Mouse (Mus musculus): Measurements from ENCODE around the gene Golm1. TPM values are rescaled to one million over a fixed set of nuclear protein-coding genes. Genes with fewer than 3 reads are reported as not detected.

Gene Golm1
- polyA plus RNA-seq, 1 experiment: not detected

DNA sequence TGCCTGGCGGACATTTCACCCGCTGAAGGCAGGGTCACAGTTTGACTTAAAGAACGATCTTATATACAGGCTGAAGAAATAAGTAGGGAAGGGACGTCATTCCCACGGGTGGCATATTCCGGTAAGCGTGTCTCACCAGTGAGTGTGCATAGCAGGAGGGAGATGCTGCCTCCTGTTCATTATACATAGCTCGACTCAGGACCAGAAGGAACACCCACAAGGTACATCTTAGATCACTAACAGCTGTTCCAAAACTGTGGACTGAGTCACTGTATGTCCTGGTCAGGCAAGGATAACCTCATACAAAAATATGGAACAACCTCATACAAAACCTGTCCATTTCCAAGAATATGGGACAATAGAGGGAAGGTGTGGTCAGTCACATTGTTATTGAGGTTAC lies 23.5 kb upstream of the Golm1 start:
- TF ChIP-seq CTCF (IDR thresholded peaks at IDR 0.05; ENCODE audit: insufficient read depth, low read depth, low read length) (no peak), POLR2A (IDR thresholded peaks at IDR 0.05; ENCODE audit: insufficient read depth, low read depth, low read length) (no peak)
- no peak overlapping the region for H3K4me3 ChIP-seq (ENCODE audit: insufficient read depth, low read depth, low read length)
- H3K27ac ChIP-seq (ENCODE audit: insufficient read depth, low read depth, low read length): no peak overlapping the region
- 85% methylated on average over 8 of the region's 8 CpGs for WGBS
- no peaks in the 10 kb centered on the region for H3K4me1 ChIP-seq (ENCODE audit: control insufficient read depth, insufficient read depth, low read length)

DNA sequence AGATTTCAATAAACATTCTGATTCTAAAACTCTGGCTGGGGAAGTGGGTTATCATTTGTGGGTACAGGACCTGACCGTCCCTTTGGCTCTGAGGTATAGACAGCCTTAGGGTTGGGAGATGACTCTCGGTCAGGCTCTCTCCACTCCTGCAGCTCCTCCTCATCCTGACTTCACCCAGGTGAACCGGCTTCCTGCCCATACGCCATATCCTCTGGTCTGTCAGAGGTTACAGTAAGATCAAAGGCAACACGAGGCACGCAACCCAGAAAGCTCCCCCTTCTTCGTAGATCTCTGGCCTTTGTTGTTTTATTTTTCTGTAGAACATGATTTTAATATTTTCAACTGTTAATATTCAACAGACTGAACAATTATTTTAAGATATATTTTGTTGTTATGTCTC lies 20.2 kb upstream of the Golm1 start:
- H3K4me1 ChIP-seq (ENCODE audit: control insufficient read depth, insufficient read depth, low read length): no peaks in the 10 kb centered on the region
- TF ChIP-seq CTCF (IDR thresholded peaks at IDR 0.05; ENCODE audit: insufficient read depth, low read depth, low read length) (no peak), POLR2A (IDR thresholded peaks at IDR 0.05; ENCODE audit: insufficient read depth, low read depth, low read length) (no peak)
- H3K4me3 ChIP-seq (ENCODE audit: insufficient read depth, low read depth, low read length): no peak overlapping the region
- no peak overlapping the region for H3K27ac ChIP-seq (ENCODE audit: insufficient read depth, low read depth, low read length)
- 95% methylated on average over 7 of the region's 7 CpGs for WGBS

DNA sequence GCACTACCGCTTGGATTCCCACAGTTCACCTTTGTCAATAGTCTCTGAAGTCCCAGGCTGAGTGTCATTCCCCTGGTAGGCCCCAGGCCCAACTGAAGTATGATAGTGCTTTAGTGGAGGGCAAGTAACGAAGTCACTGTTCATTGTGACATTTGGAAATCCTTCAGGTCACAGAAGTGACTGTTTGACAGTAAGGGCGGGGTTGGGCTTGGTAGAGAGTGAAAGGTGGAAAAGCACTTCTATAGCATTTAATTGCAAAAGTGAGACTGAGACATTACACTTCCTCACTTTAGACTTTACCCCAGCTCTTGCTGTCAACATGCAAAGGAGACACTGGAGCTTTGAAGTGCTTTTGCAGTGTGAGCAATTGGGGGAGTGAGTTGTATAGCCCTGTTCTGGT lies 18.4 kb upstream of the Golm1 start, which contains the start of gene 4921517D22Rik:
4921517D22Rik (minus strand) TSS at position 101 of the 400 bp plus-strand sequence.
- TF ChIP-seq POLR2A (IDR thresholded peaks at IDR 0.05; ENCODE audit: insufficient read depth, low read depth, low read length): no peak
- no peak for TF ChIP-seq CTCF (IDR thresholded peaks at IDR 0.05; ENCODE audit: insufficient read depth, low read depth, low read length)
- WGBS: 94% methylated on average over 3 of the region's 3 CpGs

DNA sequence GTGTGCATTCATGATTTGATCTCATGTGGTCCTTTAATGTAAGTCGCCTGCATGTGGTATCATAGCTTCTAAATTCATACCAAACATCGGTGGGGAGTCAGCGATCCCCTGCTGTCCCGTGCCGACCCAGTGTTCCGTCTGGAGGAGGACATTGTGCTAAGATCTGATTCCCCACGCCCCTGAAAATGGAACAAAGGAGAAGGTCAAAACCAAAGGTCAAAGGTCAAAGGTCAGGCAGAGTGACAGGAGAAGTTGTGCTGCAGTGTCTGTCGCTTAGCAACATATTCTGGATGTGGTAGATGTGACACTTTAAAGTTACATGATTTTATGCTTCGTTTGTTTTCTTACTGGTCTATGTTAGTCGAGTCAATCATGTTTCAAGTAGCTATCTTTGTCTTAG lies 15.9 kb upstream of the Golm1 start:
- no peak overlapping the region for H3K4me3 ChIP-seq (ENCODE audit: insufficient read depth, low read depth, low read length)
- H3K4me1 ChIP-seq (ENCODE audit: control insufficient read depth, insufficient read depth, low read length): no peaks in the 10 kb centered on the region
- no peak overlapping the region for H3K27ac ChIP-seq (ENCODE audit: insufficient read depth, low read depth, low read length)
- TF ChIP-seq POLR2A (IDR thresholded peaks at IDR 0.05; ENCODE audit: insufficient read depth, low read depth, low read length) (no peak), CTCF (IDR thresholded peaks at IDR 0.05; ENCODE audit: insufficient read depth, low read depth, low read length) (no peak)
- WGBS: 55% methylated on average over 10 of the region's 10 CpGs

More for the DNA sequence above, 18.4 kb upstream of the Golm1 start, which contains the start of gene 4921517D22Rik:
- Histone ChIP-seq H3K27ac (ENCODE audit: insufficient read depth, low read depth, low read length) (no peak within 1 kb of the TSS), H3K4me3 (ENCODE audit: insufficient read depth, low read depth, low read length) (no peak within 1 kb of the TSS), H3K4me1 (ENCODE audit: control insufficient read depth, insufficient read depth, low read length) (no peaks in the 10 kb centered on the region)

DNA sequence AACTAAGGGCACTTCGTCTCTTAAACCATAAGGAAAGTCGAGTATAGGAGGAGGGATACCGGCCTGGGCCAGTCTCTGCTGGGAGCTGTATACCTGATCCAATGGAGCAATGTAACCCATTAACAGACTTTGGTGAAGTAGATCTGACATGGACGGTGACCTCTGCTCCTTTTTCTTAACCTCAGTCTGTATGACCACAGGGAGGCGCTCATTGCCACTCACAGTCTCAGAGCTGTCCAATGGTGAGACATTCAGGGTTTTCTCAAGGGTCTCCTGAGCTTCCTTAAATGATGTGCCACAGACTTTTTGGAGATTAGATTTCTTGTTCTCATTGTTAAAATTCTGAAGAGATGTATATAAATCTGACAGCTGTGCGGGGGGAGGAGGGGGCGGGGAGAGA lies 15.0 kb upstream of the Golm1 start:
- no peak for TF ChIP-seq POLR2A (IDR thresholded peaks at IDR 0.05; ENCODE audit: insufficient read depth, low read depth, low read length)
- no peaks in the 10 kb centered on the region for H3K4me1 ChIP-seq (ENCODE audit: control insufficient read depth, insufficient read depth, low read length)
- no peak overlapping the region for H3K27ac ChIP-seq (ENCODE audit: insufficient read depth, low read depth, low read length)
- WGBS: 83% methylated on average over 7 of the region's 7 CpGs
- no peak overlapping the region for H3K4me3 ChIP-seq (ENCODE audit: insufficient read depth, low read depth, low read length)

DNA sequence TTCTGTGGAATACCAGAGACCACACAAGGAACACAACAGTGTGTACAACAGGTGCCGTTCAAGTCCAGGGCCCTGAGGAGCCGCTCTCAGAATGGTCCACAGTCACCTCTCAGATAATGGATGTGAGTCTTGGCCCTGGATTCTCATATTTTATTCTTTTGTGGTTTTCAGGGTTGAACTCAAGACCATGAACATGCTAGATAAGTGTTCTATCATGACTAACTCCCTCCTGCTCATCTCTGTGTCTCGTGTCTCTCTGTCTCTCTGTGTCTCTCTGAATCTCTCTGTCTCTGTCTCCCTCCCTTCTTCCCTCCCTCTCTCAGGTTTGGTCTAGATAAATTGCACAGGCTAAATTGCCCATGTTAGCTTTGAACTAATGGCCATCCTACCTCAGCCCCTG lies 14.2 kb upstream of the Golm1 start:
- WGBS: 94% methylated on average over 3 of the region's 3 CpGs
- H3K4me3 ChIP-seq (ENCODE audit: insufficient read depth, low read depth, low read length): no peak overlapping the region
- no peaks in the 10 kb centered on the region for H3K4me1 ChIP-seq (ENCODE audit: control insufficient read depth, insufficient read depth, low read length)
- TF ChIP-seq CTCF (IDR thresholded peaks at IDR 0.05; ENCODE audit: insufficient read depth, low read depth, low read length) (no peak), POLR2A (IDR thresholded peaks at IDR 0.05; ENCODE audit: insufficient read depth, low read depth, low read length) (no peak)
- no peak overlapping the region for H3K27ac ChIP-seq (ENCODE audit: insufficient read depth, low read depth, low read length)

DNA sequence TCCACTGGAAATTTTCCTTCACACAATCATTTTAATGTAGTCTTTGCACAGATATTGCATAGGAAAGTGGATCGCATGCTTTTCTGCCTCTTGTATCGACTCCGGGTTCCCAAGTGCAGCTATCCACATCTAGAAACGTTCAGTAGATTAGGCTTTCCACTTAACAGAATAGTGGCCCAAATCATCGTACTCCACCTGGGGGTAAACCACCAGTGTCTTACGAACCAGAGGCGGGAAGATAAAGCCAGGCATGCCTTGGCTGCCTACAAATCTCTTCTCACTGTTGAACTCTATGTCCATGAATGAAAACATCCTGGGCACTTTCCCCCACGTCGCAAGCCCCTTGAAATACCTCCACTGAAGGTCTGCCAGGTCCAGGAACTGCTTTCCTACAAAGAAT lies 13.7 kb upstream of the Golm1 start:
- WGBS: 90% methylated on average over 9 of the region's 9 CpGs
- H3K27ac ChIP-seq (ENCODE audit: insufficient read depth, low read depth, low read length): no peak overlapping the region
- no peak for TF ChIP-seq POLR2A (IDR thresholded peaks at IDR 0.05; ENCODE audit: insufficient read depth, low read depth, low read length)
- no peak for TF ChIP-seq CTCF (IDR thresholded peaks at IDR 0.05; ENCODE audit: insufficient read depth, low read depth, low read length)

DNA sequence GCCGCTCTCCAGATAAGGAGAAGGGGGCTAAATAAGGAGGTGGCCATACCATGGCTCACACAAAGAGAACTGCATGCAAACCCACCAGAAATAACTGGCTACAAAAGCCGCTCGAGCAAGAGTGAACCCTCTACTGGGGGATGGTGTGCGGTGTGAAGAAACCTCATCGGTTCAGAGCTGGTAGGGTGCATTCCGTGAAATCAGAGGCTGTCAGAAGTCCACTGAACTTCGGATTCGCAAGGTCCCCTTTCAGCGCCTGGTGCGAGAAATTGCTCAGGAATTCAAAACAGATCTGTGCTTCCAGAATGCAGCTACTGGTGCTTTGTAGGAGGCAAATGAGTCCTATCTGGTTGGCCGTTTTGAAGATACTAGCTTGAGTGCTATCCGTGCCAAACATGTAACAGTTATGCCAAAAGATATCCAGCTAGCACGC lies 12.7 kb upstream of the Golm1 start:
- Histone ChIP-seq H3K27ac (ENCODE audit: insufficient read depth, low read depth, low read length) (no peak overlapping the region), H3K4me1 (ENCODE audit: control insufficient read depth, insufficient read depth, low read length) (no peaks in the 10 kb centered on the region), H3K4me3 (ENCODE audit: insufficient read depth, low read depth, low read length) (no peak overlapping the region)
- 82% methylated on average over 13 of the region's 13 CpGs for WGBS
- TF ChIP-seq CTCF (IDR thresholded peaks at IDR 0.05; ENCODE audit: insufficient read depth, low read depth, low read length) (no peak), POLR2A (IDR thresholded peaks at IDR 0.05; ENCODE audit: insufficient read depth, low read depth, low read length) (no peak)

More for the DNA sequence above, 13.7 kb upstream of the Golm1 start:
- Histone ChIP-seq H3K4me3 (ENCODE audit: insufficient read depth, low read depth, low read length) (no peak overlapping the region), H3K4me1 (ENCODE audit: control insufficient read depth, insufficient read depth, low read length) (no peaks in the 10 kb centered on the region)

DNA sequence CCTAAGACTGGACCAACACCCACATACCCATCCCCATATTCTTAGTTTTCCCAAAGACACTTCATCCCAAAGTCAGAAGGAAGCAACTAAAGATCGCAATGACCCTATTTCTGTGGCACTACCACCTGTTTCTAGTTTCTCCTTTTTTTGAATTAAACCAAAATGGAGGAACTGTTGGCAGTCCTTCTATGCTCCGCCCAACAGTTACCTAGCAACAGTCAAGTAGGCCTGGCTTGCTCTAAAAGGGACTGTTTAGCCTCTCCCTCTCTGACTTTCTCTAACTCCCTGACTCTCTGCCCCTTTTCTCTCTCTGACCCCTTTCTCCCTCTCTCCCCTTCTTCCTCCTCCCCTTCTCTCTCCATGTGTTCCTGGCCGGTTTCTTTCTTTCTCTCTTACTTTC lies 9.6 kb upstream of the Golm1 start:
- Histone ChIP-seq H3K27ac (ENCODE audit: insufficient read depth, low read depth, low read length) (no peak overlapping the region), H3K4me1 (ENCODE audit: control insufficient read depth, insufficient read depth, low read length) (no peaks in the 10 kb centered on the region), H3K4me3 (ENCODE audit: insufficient read depth, low read depth, low read length) (no peak overlapping the region)
- WGBS: 94% methylated on average over 3 of the region's 3 CpGs
- TF ChIP-seq POLR2A (IDR thresholded peaks at IDR 0.05; ENCODE audit: insufficient read depth, low read depth, low read length): no peak
- TF ChIP-seq CTCF (IDR thresholded peaks at IDR 0.05; ENCODE audit: insufficient read depth, low read depth, low read length): no peak

DNA sequence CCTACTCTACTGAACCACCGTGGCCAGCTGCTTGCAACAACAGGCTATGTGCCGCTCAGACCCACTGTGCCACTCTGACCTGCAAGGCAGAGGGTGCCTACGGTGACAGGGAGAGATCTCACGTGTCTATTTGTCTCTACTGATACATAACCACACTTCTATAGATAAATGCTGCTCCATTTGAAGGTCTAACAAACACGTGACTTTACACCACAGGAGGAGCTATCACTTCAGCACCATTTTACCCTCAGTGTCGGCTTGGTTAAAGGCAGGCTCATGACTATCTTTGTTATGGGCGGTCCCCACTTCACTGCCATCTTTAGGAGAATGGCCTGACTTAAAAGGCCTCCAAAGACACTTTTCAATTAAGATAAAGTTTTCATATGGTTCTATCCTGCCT lies 7.0 kb upstream of the Golm1 start:
- TF ChIP-seq POLR2A (IDR thresholded peaks at IDR 0.05; ENCODE audit: insufficient read depth, low read depth, low read length) (no peak), CTCF (IDR thresholded peaks at IDR 0.05; ENCODE audit: insufficient read depth, low read depth, low read length) (no peak)
- Histone ChIP-seq H3K4me3 (ENCODE audit: insufficient read depth, low read depth, low read length) (no peak overlapping the region), H3K4me1 (ENCODE audit: control insufficient read depth, insufficient read depth, low read length) (no peaks in the 10 kb centered on the region), H3K27ac (ENCODE audit: insufficient read depth, low read depth, low read length) (no peak overlapping the region)
- 55% methylated on average over 7 of the region's 7 CpGs for WGBS

Data from olfactory bulb, adult 2 months (tissue).